Mouse (Mus musculus): Measurements from ENCODE around the gene Hoxd11. TPM values are rescaled to one million over a fixed set of nuclear protein-coding genes. Genes with fewer than 3 reads are reported as not detected.

Hoxd11 gene
- total RNA-seq, 2 experiments from 2014 or later, result not detected

DNA sequence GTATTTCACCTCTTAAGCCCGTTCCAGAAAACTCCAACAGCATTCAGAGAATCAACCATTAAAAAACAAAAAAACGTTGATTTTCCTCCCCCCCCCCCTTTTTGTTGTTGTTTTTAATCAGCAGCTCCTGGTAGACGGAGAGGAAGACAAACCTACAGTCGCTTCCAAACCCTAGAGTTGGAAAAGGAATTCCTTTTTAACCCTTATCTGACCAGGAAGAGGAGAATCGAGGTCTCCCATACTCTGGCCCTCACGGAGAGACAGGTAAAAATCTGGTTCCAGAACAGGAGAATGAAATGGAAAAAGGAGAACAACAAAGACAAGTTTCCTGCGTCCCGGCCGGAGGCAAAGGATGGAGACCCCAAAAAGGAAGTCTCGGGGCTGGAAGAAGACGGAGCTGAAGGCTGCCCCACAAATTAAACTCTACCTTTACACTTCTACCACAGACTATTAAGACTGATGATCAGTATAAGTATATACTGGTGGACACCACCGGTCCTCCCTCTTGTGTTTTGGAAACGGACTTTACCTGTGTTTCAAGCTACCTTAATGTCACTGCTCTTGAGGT, 27.1 kb downstream of the Hoxd11 start:
- no peak for DNase-seq (ENCODE audit: low spot score in 2 of 2)

DNA sequence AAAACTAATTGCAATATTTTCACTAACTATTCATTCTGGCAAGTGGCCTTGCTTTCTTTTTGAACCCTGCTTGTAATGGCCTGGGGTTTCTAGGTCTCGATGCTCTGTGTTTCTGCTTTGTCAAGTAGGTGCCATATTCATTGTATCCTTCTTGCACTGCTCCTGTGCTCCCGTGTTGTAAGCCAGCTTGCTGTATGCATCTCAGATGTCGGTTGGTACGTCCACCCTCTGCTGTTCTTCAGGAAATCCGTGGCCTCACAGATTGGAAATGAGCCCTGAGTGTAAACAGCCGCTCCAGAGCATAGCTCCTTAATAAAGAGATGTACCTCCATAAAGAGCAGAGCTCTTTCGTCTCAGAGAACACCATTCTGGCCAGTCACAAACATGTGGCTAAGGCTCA, 28.2 kb downstream of the Hoxd11 start:
- DNase-seq (ENCODE audit: low spot score in 2 of 2), result no peak

DNA sequence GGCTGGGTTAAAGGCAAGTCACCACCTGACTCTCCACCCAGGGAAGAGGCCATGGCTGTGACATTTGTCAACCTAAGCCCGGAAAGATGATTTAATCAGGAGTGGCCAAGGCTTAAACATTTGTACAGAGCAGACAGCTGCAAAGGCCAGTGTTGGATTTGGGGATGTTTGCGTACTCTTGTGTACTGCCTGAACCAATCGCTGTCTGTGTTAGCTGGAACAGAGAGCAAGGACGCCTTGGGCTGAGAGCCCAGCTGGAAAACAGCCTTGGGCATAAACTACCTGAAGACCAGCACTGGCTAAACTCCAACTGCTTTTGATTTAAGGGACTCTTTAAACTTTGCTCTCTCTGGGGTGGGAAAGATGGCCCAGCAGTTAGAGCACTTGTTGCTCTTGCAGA, 29.3 kb downstream of the Hoxd11 start:
- no peak for DNase-seq (ENCODE audit: low spot score in 2 of 2)

DNA sequence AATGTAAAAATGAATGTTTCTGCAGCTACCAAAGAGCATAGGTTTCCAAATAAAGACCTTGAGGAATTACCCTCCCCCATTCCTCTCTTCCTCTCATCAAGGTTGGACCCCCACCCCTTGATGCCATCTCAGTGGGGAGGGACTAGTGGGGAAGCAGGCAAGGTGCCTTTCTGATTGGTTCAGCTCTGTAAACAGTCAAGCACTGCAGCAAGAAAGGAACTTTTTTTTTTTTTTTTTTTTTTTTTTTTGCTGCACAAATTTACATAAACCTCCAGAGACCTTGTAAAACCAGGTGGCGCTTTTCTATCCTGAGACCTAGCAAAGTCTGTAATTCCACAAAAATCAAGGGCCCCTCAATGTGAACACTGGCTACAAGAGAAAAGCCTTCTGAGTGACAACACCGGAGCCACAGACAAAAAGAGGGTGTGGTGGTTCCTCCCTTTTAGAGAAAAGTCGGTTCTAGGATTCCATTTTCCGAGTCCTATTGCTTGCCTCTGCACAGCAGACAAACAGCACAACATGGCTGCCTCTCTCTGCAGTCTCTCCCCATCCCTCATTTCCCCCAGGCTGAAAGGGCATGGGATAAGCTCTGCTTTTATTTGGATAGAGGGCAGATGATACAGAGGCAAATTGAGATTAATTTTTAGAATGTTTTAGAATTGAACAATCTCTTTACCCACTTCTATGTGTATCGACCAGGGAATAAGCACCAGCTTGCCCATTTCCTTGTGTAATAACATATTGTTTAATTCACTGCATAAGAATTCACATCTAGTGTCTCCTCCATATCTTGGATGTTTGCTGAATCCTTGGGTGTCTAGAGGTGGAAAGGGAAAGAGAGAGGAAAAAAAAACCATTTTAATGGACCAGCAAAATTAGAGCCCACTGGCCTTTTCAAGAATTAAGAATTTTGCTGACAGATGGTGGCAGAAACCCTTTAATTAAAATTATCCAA, 30.4 kb downstream of the Hoxd11 start:
- no peak for DNase-seq (ENCODE audit: low spot score in 2 of 2)

DNA sequence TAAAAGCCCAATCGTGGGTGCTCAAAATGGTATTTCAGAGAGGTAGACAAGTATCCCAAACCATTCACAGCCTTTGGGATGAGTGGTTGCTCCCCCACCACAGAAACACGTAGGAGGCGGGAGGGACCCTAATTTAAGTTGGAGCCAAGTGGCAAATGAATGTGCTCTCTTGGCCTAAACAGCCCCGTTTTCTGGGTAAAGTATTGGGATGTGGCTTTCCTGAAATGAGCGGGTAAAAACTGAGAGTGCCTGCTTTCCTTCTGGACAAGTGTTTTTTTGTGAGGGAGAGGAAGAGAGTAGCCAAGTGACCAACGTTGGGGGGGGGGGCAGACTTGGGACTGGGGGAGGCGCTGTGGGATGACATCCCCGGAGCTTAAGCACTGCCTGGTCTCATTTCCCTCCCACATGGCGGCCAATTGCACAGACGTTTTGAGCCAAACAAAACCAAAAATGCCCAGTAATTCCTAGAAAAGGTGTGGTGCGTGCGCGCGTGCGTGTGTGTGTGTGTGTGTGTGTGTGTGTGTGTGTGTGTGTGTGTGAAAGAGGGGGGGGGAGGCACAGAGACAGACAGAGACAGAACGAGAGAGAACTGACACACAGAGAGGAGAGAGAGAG, 31.7 kb downstream of the Hoxd11 start:
- DNase-seq (ENCODE audit: low spot score in 2 of 2), result no peak

DNA sequence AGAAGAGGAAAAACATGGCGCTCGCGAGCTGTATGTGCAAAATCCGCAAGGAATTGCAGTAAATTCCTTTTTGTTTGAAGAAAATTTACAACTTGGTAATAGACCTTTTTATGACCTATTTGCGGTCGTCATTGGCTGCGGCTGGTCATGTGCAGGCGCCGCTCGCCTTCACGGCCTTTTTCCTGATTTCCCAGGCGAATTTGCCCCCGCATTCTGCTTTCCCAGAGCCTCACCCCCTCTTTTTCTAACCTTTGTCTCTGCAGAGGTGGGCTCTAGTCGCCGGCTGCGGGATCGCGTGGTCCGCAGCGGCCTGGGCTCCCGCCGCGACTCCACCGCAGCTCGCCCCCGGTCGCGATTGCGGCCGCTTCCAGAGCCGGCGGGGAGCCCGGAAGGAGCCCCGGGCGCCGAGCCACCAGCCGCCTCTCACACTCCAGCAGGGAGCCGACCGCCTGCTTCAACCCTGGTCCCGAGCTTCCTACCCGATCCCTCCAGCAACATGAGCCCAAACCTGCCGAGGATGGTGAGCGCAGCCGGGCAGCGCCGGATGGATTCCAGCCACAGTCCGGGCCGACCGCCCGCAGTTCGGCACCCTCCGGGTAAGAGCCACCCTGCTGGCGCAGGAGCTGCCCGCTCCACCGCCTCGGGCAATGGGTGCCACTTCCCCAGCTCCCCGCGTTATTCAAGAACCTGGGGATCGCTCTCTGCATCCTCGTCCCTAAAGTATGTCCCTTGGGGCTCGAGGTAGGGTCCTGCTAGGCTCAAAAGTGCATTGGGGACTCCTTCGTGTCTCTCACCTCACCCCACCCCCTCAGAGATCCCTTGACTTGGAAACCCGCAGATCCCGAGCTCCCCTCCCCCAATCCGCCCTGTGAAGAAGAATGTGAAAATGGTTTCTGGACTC, 32.6 kb downstream of the Hoxd11 start, which contains the start of the genes Hoxd3 and Hoxd4:
Gene Hoxd3, plus strand, starts transcription at position 207 of the 901 bp plus-strand sequence.
Gene Hoxd4, plus strand, starts transcription at position 209 of the 901 bp plus-strand sequence.
- DNase-seq (ENCODE audit: low spot score in 2 of 2), result no peak

DNA sequence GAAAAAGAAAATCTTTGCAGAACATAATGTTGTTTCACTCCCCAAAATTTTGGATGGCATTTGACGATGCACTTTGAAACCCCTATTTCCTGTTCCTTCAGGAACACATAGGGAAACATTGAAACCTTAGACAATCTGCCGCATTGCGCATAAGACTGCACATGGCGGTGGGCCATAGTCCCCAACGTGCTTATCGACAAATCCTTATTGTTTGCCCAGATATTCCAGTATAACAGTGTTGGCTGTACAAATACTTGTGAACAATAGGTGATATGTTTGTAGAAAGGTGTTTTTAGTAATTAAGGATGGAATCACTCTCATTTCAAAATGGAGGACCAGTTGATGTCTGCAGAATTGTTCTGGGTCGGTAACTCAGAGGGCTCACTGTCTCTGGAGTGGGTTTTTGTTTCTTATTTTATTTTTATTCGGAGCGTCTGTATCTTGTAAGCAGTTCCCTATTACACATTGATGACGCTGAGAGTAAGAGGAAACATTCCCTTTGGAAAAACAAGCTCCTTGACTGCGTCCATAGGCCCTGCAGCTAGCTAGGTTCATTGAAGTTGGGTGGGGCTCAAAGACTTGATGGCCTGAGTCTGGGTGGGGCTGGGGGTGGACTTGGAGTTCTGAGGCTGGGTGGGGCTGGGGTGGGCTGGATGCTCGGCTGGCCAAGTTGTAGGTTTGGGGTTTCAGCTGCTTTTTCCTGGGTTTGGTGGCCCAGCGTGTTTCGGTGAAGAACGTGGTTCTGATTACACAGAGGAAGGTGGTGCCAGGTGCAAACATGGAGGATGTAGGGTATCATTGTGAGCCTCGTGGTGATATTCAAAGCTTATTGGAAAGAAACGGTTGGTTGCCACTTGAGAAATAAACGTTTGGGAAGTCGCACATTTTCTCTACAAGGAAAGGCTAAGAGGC, 34.1 kb downstream of the Hoxd11 start:
- DNase-seq (ENCODE audit: low spot score in 2 of 2), result no peak

DNA sequence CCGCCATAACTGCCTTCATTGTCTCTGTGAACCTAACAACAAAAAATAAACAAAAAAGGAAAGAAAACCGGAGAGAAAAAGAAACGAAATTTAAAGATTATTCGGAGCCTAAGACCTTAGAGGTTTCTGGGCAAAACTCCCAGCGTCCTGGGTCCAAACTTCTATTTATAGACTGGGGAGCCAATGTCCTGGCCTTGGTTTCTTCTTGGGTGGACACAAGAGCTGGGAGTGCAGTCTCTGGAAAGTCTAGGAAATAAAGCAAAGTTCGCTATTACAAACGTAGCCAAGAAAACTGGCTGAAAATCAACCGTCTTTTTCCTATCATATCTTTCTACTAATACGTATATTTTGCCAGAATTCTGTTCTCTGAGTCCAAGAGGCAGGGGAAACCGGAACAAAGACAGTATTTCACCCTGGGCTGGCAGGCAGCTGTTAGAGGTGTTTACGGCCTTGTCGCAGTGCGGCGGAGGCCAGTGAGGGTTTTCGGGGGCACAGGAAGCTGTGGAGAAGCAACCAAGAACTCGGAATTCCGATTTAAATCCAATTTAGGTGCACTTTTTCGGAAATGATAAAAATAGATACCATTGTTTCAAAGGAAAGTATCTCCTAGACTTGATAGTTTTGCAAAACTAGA, 34.9 kb downstream of the Hoxd11 start:
- no peak for DNase-seq (ENCODE audit: low spot score in 2 of 2)

DNA sequence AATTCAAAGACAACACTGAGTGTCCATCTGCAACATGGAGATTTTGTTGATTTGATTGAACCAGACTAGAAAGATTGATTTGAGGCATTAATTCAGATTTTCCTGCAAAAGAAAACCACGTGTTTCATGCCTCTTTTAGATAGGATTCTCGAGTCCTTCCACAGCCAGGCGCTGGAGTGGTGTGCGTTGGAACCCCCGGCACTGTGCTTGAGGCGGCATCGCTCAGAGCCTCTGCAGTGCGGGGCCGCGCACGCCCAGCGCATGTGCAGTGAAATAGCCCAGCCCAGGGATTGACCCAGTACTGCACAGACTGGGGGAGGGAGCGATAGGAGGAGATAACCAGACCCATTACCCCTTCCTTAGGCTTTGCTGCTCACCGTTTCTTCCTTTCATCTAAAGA, 35.5 kb downstream of the Hoxd11 start:
- no peak for DNase-seq (ENCODE audit: low spot score in 2 of 2)

DNA sequence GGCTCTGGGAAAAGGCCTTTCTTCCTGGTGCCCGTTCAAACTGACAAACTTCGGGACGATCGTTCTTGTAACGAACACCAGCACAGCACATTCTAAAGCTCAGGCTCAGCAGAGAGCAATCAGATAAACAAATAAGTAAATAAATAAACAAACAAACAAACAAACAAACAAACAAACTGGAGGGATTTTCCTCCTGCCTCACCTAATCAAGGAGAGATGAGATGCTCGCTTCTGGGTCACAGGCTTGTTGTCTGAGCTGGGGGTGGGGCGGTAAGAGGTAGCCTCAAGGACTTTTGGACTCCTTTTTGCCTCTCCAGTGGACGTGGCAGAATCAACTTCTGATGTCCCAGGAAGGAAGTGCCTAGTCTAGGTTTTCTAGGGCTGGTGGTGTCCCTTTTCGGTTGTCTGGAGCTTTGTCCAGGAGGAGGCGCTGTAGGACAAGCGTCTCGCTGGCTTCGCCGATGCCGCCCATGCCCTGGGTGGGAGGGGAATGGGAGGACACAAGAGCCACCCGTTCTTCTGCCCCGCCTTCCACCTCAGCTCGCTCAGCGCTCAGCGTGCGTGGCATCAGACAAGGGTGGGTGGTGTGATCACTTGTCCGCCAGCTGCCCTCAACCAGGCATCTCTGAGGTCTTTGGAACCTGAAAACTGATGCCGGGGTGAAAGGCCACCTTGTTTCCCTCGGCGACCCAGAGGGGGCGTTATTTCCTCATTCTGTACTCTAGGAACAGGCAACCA, 36.3 kb downstream of the Hoxd11 start:
- peak; percentile 87 to 89 for DNase-seq (ENCODE audit: low spot score in 2 of 2)

DNA sequence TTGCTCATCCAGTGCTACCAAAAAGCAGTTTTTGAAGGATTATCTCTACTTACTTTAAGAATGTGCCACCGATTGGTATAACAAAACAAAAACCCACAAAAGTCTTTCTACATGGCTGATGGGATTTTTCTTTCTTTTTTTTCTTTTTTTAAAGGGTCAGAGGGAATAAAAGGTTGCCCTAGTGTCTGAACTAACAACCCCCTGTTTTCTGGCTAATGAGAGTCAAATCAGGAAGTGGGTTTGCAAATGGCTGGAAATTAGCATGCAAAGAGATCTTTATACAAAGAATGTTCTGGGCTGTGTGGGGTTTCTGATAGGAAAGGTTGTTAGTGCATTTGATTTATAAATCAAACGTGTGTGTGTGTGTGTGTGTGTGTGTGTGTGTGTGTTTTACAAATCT, 41.0 kb downstream of the Hoxd11 start:
- no peak for DNase-seq (ENCODE audit: low spot score in 2 of 2)

DNA sequence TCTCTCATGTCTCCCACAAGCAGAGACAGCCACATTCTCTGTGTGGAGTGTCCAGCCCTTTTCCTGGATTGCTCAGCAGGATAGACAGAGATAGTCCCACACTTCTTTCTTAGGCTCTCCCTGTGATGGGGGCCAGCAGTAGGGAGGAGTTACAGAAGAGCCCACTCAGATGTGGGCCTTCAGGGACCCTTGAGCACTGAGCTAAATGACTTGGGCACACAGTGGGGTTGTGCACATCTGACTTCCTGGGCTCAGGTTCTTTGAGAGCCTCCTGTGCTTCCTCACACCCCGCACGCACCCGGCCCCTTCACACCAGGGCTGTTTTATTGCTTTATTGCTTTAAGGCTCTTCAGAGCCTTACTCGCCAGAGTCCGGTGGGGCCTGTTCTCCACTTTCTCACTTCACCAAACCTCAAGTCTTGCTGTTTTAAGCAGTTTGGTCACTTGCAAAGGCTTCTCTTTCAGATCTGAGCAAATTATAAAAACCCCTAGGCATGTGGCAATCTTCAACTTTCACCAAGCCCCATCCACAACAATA, 41.7 kb downstream of the Hoxd11 start:
- DNase-seq (ENCODE audit: low spot score in 2 of 2), result no peak

DNA sequence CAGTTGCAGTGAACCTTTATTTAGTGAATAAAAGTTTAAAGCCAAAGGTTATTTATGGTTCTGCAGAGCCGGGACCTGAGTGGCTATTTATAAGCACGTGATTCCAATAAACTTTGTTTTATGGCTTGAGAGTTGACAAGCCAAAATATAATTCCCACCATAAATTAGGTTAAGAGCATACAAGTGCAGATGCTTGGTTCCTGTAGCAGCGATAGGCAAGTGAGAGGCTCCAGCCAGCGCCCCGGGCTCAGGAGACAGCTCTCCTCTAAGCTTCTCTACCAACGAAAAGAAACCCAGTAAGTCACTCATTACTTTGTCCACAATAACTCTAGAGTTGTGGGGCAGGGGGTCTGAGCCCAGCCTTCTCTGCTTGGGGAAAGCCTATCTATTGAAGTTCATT, 42.5 kb downstream of the Hoxd11 start:
- DNase-seq (ENCODE audit: low spot score in 2 of 2), result no peak

DNA sequence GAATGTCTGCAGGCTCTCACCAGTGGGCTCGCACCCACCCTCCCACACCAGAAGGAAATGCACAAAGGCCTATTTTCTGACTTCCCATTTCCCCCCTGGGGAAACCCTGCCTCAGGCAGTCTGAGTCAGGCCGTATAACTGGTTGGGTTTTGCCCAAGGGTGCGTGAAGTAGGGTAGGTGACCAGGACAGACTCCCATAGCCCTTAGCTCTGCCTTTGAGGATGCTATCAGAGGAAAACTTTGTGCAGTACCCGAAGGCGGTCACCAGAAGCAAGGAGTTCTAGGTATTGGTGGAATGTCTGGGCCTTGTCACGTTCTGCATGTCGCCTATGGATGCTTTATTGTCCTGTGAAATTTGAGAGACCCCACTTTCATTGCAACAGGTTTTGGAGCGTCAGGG, 43.6 kb downstream of the Hoxd11 start:
- no peak for DNase-seq (ENCODE audit: low spot score in 2 of 2)

DNA sequence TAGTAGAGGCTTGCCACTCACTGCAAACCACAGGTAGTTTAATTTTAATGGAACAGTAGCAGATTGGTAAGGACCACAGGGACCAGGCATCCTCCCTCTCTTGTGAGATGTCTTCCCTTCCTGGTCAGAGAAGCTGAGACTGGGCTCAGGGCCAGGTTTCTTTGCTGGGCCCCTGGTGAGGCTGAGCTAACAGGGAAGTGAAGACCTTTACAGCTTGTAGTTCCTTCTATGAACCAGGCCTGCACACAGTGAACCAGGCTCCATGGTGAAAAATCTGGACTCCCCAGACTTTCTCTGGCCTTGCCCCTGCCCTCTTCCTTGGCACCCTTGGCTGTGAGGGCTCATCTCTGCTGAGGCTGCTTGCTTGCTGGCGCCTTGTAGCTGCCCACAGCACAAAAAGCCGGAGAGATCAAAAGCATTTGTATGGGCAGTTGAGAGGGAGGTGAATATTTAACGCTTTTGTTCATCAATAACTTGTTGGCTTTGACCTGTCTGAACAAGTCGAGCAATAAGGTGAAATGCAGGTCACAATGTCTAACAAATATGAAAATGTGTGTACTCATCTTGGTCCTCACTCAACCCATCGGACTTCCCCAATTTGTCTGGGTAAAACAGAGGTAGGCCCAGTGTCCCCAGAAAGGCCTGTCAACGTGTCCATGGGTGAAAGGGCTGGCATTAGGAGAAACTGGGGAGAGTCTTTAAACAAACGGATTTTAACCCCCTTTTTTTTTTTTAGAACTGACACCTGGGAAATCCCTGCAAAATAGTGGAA, 45.1 kb downstream of the Hoxd11 start:
- DNase-seq (ENCODE audit: low spot score in 2 of 2), result no peak

DNA sequence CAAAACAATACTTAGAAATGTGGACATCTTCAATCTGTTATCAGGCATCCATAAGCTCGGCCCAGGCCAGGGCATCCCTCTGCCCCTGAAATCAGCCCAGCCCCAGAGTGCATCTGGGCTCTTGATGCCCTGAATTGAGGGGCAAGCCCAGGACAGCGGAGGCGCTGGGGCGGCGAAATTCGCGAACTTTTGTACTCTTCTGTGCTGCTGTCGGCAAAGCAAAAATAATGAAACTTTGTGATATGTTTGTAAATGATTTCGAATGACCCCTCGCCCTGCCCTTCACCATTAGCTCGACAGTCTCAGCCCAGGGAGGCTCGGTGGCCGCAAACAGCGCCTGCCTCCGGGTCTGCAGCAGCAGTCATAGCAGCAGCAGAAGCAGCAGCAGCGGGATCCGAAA, 45.8 kb downstream of the Hoxd11 start:
- DNase-seq (ENCODE audit: low spot score in 2 of 2), result no peak

DNA sequence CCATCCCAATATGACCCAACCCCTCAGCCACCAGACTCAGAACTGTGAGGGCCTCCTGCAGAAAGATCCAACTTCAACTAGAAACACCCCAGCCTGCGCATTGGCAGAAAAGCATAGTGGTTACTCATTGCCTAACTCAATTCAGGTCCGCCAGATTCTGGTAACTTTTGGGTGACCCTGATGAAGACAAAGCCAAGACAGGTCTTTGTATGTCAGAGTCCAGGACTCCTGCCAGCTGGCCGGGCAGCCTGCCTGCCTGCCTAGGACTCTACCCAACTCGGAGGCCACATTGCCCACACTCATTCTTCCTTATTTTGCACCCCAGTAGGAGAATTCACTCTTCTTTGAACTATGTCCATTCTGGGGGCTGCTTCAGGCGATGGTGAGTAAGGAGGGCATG, 47.2 kb downstream of the Hoxd11 start, which contains the start of gene Gm28230:
Gene Gm28230, plus strand, starts transcription at position 178 of the 400 bp plus-strand sequence.
- DNase-seq (ENCODE audit: low spot score in 2 of 2), result no peak
